Mouse (Mus musculus): Measurements from ENCODE around the gene Cpeb4. TPM values are rescaled to one million over a fixed set of nuclear protein-coding genes. Genes with fewer than 3 reads are reported as not detected.
A peak's percentile ranks its signal among the peaks of the same experiment; 100 is the strongest.

Gene Cpeb4
- polyA plus RNA-seq, 1 experiment from 2014 or later: 6.7 TPM

DNA sequence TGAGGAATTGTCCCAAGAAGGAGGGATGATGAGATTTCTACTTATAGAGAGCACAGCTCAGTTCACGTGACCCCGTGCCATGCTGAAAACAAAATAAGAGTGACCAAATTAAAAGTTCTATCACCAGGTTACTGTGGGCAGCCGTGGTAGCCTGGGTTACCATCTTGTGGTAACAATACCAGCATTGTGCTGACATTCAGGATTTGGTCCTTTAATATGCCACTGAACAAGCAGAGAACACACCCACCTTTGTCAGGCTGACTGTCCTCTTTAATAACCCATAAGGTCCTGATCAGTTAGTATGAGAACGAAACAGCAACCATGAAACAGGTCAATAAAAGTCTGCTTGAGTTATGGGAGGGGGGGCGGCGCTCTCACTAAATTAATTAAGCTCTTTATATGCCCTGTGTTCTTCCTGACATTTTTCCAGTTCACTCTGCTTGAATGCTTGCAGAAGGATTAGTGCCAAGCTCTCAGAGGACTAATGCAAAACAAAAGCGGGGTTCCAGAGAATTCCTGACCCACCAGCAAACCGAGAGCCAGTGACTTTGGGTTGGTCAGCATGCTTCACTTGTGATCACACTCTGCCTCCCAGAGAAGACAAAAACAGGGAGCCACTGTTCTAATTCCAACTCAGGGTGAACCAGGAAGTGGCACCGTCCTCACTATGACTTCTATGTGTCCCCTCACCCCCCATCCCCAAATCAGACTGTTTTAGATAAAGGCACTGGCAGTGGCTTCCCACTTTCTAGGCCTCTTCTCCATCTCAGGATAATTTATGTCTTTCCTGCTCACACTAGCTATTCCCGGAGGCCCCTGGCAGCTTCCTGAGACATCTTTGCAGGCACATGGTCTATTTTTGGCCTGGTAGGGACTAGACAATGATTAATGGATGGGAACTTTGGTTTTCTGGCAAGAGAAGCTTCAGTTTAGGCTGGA, 41.5 kb upstream of the Cpeb4 start:
- Histone ChIP-seq H3K4me1 (replicated peaks; ENCODE audit: insufficient read depth, low read length) (peaks cover 20% of the 10 kb centered on the region), H3K4me2 (ENCODE audit: low read length) (no peak overlapping the region), H3K36me3 (ENCODE audit: insufficient read depth, low read length) (no peaks in the 10 kb centered on the region), H3K4me3 (replicated peaks; ENCODE audit: low read depth, low read length) (no peak overlapping the region), H3K9me3 (replicated peaks; ENCODE audit: low read length) (no peaks in the 10 kb centered on the region), H3K27me3 (ENCODE audit: insufficient read depth, low read length) (no peaks in the 10 kb centered on the region), H3K9ac (ENCODE audit: low read depth, low read length) (no peak overlapping the region), H3K27ac (peak overlapping the region; percentile 79)
- no peak for ATAC-seq (replicated peaks; ENCODE audit: low FRiP score, low read depth)
- DNase-seq (ENCODE audit: low spot score): peak; percentile 73
- no peak for TF ChIP-seq CTCF (IDR thresholded peaks at IDR 0.05; ENCODE audit: low read depth)
- WGBS: 37% methylated on average over 10 of the region's 10 CpGs

DNA sequence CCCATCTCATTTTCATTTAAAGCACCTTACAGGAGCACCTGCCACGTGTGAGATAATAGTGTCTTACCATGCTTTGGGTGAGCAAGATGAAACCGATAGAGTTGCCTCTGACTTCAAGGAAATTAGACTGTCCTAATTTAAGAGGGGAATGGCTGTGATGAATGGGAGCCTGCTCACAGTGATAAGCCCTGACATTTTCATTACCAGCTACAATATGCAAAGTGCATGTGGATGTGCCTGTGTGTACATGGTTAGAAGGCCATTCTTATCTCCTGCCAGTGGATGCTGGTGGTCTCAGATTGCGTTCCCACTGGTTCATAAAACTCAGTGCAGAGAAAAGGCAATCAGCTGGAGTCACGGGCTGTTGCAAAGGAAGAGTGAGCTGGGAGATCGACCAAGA, 40.6 kb upstream of the Cpeb4 start:
- WGBS: 47% methylated on average over 5 of the region's 5 CpGs
- H3K36me3 ChIP-seq (ENCODE audit: insufficient read depth, low read length): no peaks in the 10 kb centered on the region
- DNase-seq (ENCODE audit: low spot score) (no peak), ATAC-seq (replicated peaks; ENCODE audit: low FRiP score, low read depth) (no peak)
- TF ChIP-seq CTCF (IDR thresholded peaks at IDR 0.05; ENCODE audit: low read depth): no peak
- no peaks in the 10 kb centered on the region for H3K27me3 ChIP-seq (ENCODE audit: insufficient read depth, low read length)
- no peak overlapping the region for H3K4me2 ChIP-seq (ENCODE audit: low read length)
- H3K9me3 ChIP-seq (replicated peaks; ENCODE audit: low read length): no peaks in the 10 kb centered on the region
- no peak overlapping the region for H3K4me3 ChIP-seq (replicated peaks; ENCODE audit: low read depth, low read length)
- H3K27ac ChIP-seq: no peak overlapping the region
- peaks cover 20% of the 10 kb centered on the region for H3K4me1 ChIP-seq (replicated peaks; ENCODE audit: insufficient read depth, low read length)
- no peak overlapping the region for H3K9ac ChIP-seq (ENCODE audit: low read depth, low read length)

DNA sequence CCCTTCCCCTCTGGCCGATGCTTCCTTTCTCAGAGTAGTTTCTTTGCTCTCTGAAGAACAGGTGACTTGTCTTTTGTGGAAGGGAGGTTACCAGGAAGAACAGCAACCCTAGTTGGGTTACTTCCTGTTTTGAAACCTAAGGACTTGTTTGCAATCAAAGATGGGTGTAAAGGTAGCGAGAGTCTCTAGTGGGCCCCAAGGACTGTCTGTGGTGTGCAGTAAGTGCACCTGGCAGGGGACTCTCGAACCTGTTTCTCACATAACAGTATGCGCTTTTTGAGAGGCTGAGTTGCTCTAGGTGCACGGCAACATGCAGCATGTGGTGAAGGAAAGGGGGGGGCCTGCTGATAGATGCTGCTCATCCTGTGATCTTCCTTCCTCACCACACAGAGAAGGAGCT, 40.0 kb upstream of the Cpeb4 start:
- DNase-seq (ENCODE audit: low spot score) (no peak), ATAC-seq (replicated peaks; ENCODE audit: low FRiP score, low read depth) (no peak)
- Histone ChIP-seq H3K9ac (ENCODE audit: low read depth, low read length) (no peak overlapping the region), H3K27ac (no peak overlapping the region), H3K4me1 (replicated peaks; ENCODE audit: insufficient read depth, low read length) (peaks cover 20% of the 10 kb centered on the region), H3K36me3 (ENCODE audit: insufficient read depth, low read length) (no peaks in the 10 kb centered on the region), H3K4me3 (replicated peaks; ENCODE audit: low read depth, low read length) (no peak overlapping the region), H3K9me3 (replicated peaks; ENCODE audit: low read length) (no peaks in the 10 kb centered on the region), H3K27me3 (ENCODE audit: insufficient read depth, low read length) (no peaks in the 10 kb centered on the region), H3K4me2 (ENCODE audit: low read length) (no peak overlapping the region)
- WGBS: 82% methylated on average over 5 of the region's 5 CpGs
- TF ChIP-seq CTCF (IDR thresholded peaks at IDR 0.05; ENCODE audit: low read depth): no peak

- H3K36me3 ChIP-seq (ENCODE audit: insufficient read depth, low read length): no peaks in the 10 kb centered on the region
- H3K9ac ChIP-seq (ENCODE audit: low read depth, low read length): no peak overlapping the region
- no peak for ATAC-seq (replicated peaks; ENCODE audit: low FRiP score, low read depth)
- TF ChIP-seq CTCF (IDR thresholded peaks at IDR 0.05; ENCODE audit: low read depth): no peak
- H3K9me3 ChIP-seq (replicated peaks; ENCODE audit: low read length): no peaks in the 10 kb centered on the region
- no peaks in the 10 kb centered on the region for H3K27me3 ChIP-seq (ENCODE audit: insufficient read depth, low read length)
- no peak overlapping the region for H3K27ac ChIP-seq
- no peak overlapping the region for H3K4me3 ChIP-seq (replicated peaks; ENCODE audit: low read depth, low read length)
- no peak overlapping the region for H3K4me2 ChIP-seq (ENCODE audit: low read length)
- DNase-seq (ENCODE audit: low spot score): no peak
- 79% methylated on average over 7 of the region's 7 CpGs for WGBS
- peaks cover 20% of the 10 kb centered on the region for H3K4me1 ChIP-seq (replicated peaks; ENCODE audit: insufficient read depth, low read length)
Observed at GRCm38 (mm10) chr11:31832439-31832980, 39.5 kb upstream of the Cpeb4 start.

GRCm38 (mm10) chr11:31833506-31833905, 38.5 kb upstream of the Cpeb4 start:
- ATAC-seq (replicated peaks; ENCODE audit: low FRiP score, low read depth): no peak
- no peak for TF ChIP-seq CTCF (IDR thresholded peaks at IDR 0.05; ENCODE audit: low read depth)
- Histone ChIP-seq H3K4me3 (replicated peaks; ENCODE audit: low read depth, low read length) (no peak overlapping the region), H3K36me3 (ENCODE audit: insufficient read depth, low read length) (no peaks in the 10 kb centered on the region), H3K9ac (ENCODE audit: low read depth, low read length) (no peak overlapping the region), H3K27me3 (ENCODE audit: insufficient read depth, low read length) (no peaks in the 10 kb centered on the region), H3K27ac (no peak overlapping the region), H3K9me3 (replicated peaks; ENCODE audit: low read length) (no peaks in the 10 kb centered on the region), H3K4me1 (replicated peaks; ENCODE audit: insufficient read depth, low read length) (peaks cover 14% of the 10 kb centered on the region), H3K4me2 (ENCODE audit: low read length) (no peak overlapping the region)
- 65% methylated on average over 2 of the region's 2 CpGs for whole genome bisulfite sequencing
- no peak for DNase-seq (ENCODE audit: low spot score)

GRCm38 (mm10) chr11:31835352-31835751, 36.7 kb upstream of the Cpeb4 start:
- Histone ChIP-seq H3K9me3 (replicated peaks; ENCODE audit: low read length) (no peaks in the 10 kb centered on the region), H3K4me2 (ENCODE audit: low read length) (no peak overlapping the region), H3K36me3 (ENCODE audit: insufficient read depth, low read length) (no peaks in the 10 kb centered on the region), H3K4me3 (replicated peaks; ENCODE audit: low read depth, low read length) (no peak overlapping the region), H3K4me1 (replicated peaks; ENCODE audit: insufficient read depth, low read length) (peaks cover 6% of the 10 kb centered on the region), H3K27me3 (ENCODE audit: insufficient read depth, low read length) (no peaks in the 10 kb centered on the region), H3K27ac (no peak overlapping the region), H3K9ac (ENCODE audit: low read depth, low read length) (no peak overlapping the region)
- DNase-seq (ENCODE audit: low spot score): no peak
- no peak for ATAC-seq (replicated peaks; ENCODE audit: low FRiP score, low read depth)
- no peak for TF ChIP-seq CTCF (IDR thresholded peaks at IDR 0.05; ENCODE audit: low read depth)
- 95% methylated on average over 3 of the region's 3 CpGs for WGBS

All from kidney, postnatal 0 days (tissue).